Mouse (Mus musculus) intestine, embryonic 14.5 days (tissue): ENCODE results near the gene Igfbp5. TPM values are rescaled to one million over a fixed set of nuclear protein-coding genes. Genes with fewer than 3 reads are reported as not detected.

ENCODE experiments used
- ATAC-seq: fragments of 200-750 bp; cut with Nextera tagmentation; replicated peaks from 2 replicates; pipeline ENCODE4 v1.8.0; 2017; ENCODE audit warnings: low read depth, moderate number of reproducible peaks, moderate TSS enrichment, moderate library complexity; ENCODE audit not compliant: low FRiP score, low TSS enrichment
- DNase-seq: peaks from one replicate; pipeline ENCODE4 v3.0.0-alpha.2; 2018; ENCODE audit warnings: low spot score
- H3K27ac ChIP-seq: fragments of 300-500 bp; sonication (generic); 2 replicates; pipeline ENCODE4 v1.5.1; 2014; ENCODE audit warnings: low read depth, mild to moderate bottlenecking, control low read depth
- H3K27me3 ChIP-seq: fragments of 300-500 bp; sonication (generic); replicated peaks from 2 replicates; pipeline ENCODE4 v1.6.1; 2014; ENCODE audit warnings: low read length, control low read depth; ENCODE audit not compliant: control insufficient read depth, insufficient read depth
- H3K36me3 ChIP-seq: fragments of 300-500 bp; sonication (generic); 2 replicates; pipeline ENCODE4 v1.6.1; 2014; ENCODE audit warnings: low read length, control low read depth; ENCODE audit not compliant: control insufficient read depth, insufficient read depth
- H3K4me1 ChIP-seq: fragments of 300-500 bp; sonication (generic); replicated peaks from 2 replicates; pipeline ENCODE4 v1.6.1; 2014; ENCODE audit warnings: low read length, control low read depth, mixed read lengths; ENCODE audit not compliant: control insufficient read depth, insufficient read depth
- H3K4me2 ChIP-seq: fragments of 300-500 bp; sonication (generic); 2 replicates; pipeline ENCODE4 v1.6.1; 2014; ENCODE audit warnings: low read length
- H3K4me3 ChIP-seq: fragments of 300-500 bp; sonication (generic); 2 replicates; pipeline ENCODE4 v1.5.1; 2014; ENCODE audit warnings: low read depth, low read length, control low read depth, mixed read lengths
- H3K9ac ChIP-seq: fragments of 300-500 bp; sonication (generic); 2 replicates; pipeline ENCODE4 v1.6.1; 2014; ENCODE audit warnings: mild to moderate bottlenecking, low read length
- H3K9me3 ChIP-seq: fragments of 300-500 bp; sonication (generic); 2 replicates; pipeline ENCODE4 v1.6.1; 2016; ENCODE audit warnings: low read length, control low read depth; ENCODE audit not compliant: control insufficient read depth
- WGBS: fragments of 180-500 bp; shearing (Covaris S2); extraction: QIAGEN DNeasy Blood & Tissue Kit; methylation state at CpG from one replicate; pipeline ENCODE4 v1.1.7; 2014; 5-methylcytosine and 5-hydroxymethylcytosine counted together
- polyA plus RNA-seq: library from polyadenylated mRNA; unstranded; fragments of >200 nt; fragmentation: Nextera tagmentation; extraction: Ambion mirVana; gene quantifications from 2 replicates; pipeline ENCODE4 v1.2.1, GENCODE M21; 2014

The Igfbp5 gene
- polyA plus RNA-seq, 1 experiment from 2014 or later: 46.2 TPM

GRCm38 (mm10) chr1:72878473-72879318, 4.0 kb upstream of the Igfbp5 start:
- Histone ChIP-seq H3K27ac (peak overlapping the region; percentile 6; the same call in 1 of the 2 replicates), H3K9ac (no peak overlapping the region), H3K4me1 (peaks cover 25% of the 10 kb centered on the region), H3K4me3 (no peak overlapping the region), H3K4me2 (peak overlapping the region; percentile 36), H3K27me3 (0 out of 2 replicates have a peak, but pooled peaks cover 3% of the 10 kb centered on the region), H3K9me3 (no peaks in the 10 kb centered on the region), H3K36me3 (no peaks in the 10 kb centered on the region)
- ATAC-seq: 0 out of 2 replicates have a peak, but pooled peaks have one; percentile 14
- no peak for DNase-seq
- 35% methylated on average over 25 of the region's 25 CpGs for WGBS

GRCm38 (mm10) chr1:72877892-72878291, 3.2 kb upstream of the Igfbp5 start:
- Histone ChIP-seq H3K27ac (peak overlapping the region; percentile 6; the same call in 1 of the 2 replicates), H3K4me3 (no peak overlapping the region), H3K4me2 (peak overlapping the region; percentile 36), H3K36me3 (no peaks in the 10 kb centered on the region), H3K4me1 (peaks cover 25% of the 10 kb centered on the region), H3K27me3 (0 out of 2 replicates have a peak, but pooled peaks cover 3% of the 10 kb centered on the region), H3K9ac (no peak overlapping the region), H3K9me3 (no peaks in the 10 kb centered on the region)
- WGBS: 6% methylated on average over 3 of the region's 3 CpGs
- no peak for ATAC-seq
- peak; percentile 70 for DNase-seq

- ATAC-seq: no peak
- no peak overlapping the region for H3K9ac ChIP-seq
- no peak for DNase-seq
- WGBS: 28% methylated on average over 3 of the region's 3 CpGs
- peaks cover 25% of the 10 kb centered on the region for H3K4me1 ChIP-seq
- H3K9me3 ChIP-seq: no peaks in the 10 kb centered on the region
- H3K27me3 ChIP-seq: 0 out of 2 replicates have a peak, but pooled peaks cover 3% of the 10 kb centered on the region
- no peak overlapping the region for H3K27ac ChIP-seq
- H3K4me2 ChIP-seq: no peak overlapping the region
- H3K36me3 ChIP-seq: no peaks in the 10 kb centered on the region
- no peak overlapping the region for H3K4me3 ChIP-seq
Measured at GRCm38 (mm10) chr1:72876111-72876510, 1.4 kb upstream of the Igfbp5 start.

GRCm38 (mm10) chr1:72875708-72876107, 1.0 kb upstream of the Igfbp5 start:
- Histone ChIP-seq H3K27ac (no peak overlapping the region), H3K9ac (no peak overlapping the region), H3K27me3 (0 out of 2 replicates have a peak, but pooled peaks cover 3% of the 10 kb centered on the region), H3K9me3 (no peaks in the 10 kb centered on the region), H3K4me3 (no peak overlapping the region), H3K4me2 (no peak overlapping the region; the same call in 1 of the 2 replicates), H3K4me1 (peaks cover 25% of the 10 kb centered on the region), H3K36me3 (no peaks in the 10 kb centered on the region)
- ATAC-seq: no peak
- 3% methylated on average over 3 of the region's 3 CpGs for WGBS
- DNase-seq: no peak

GRCm38 (mm10) chr1:72873511-72874286, 985 bp downstream of the Igfbp5 start:
- ATAC-seq: peak; percentile 9
- WGBS: 0% methylated on average over 43 of the region's 43 CpGs

GRCm38 (mm10) chr1:72873078-72873477, 1.6 kb downstream of the Igfbp5 start:
- peak overlapping the region; percentile 88 for H3K27ac ChIP-seq
- under 1% methylated on average over 16 of the region's 16 CpGs for WGBS
- no peaks in the 10 kb centered on the region for H3K36me3 ChIP-seq
- DNase-seq (no peak), ATAC-seq (no peak)
- H3K4me1 ChIP-seq: peaks cover 31% of the 10 kb centered on the region
- peak overlapping the region; percentile 85 for H3K4me2 ChIP-seq
- no peaks in the 10 kb centered on the region for H3K9me3 ChIP-seq
- peak overlapping the region; percentile 80 for H3K9ac ChIP-seq
- H3K27me3 ChIP-seq: 0 out of 2 replicates have a peak, but pooled peaks cover 3% of the 10 kb centered on the region
- H3K4me3 ChIP-seq: peak overlapping the region; percentile 47

More at GRCm38 (mm10) chr1:72873511-72874286, 985 bp downstream of the Igfbp5 start:
- H3K4me3 ChIP-seq: peak overlapping the region; percentile 47
- peak overlapping the region; percentile 85 for H3K4me2 ChIP-seq
- DNase-seq: peak; percentile 87
- peak overlapping the region; percentile 80 for H3K9ac ChIP-seq
- H3K27ac ChIP-seq: peak overlapping the region; percentile 88
- H3K9me3 ChIP-seq: no peaks in the 10 kb centered on the region
- no peaks in the 10 kb centered on the region for H3K36me3 ChIP-seq
- peaks cover 35% of the 10 kb centered on the region for H3K4me1 ChIP-seq
- 0 out of 2 replicates have a peak, but pooled peaks cover 3% of the 10 kb centered on the region for H3K27me3 ChIP-seq

- peak overlapping the region; percentile 80; the same call in 1 of the 2 replicates for H3K9ac ChIP-seq
- peak; percentile 91 for DNase-seq
- H3K4me3 ChIP-seq: peak overlapping the region; percentile 47
- no peaks in the 10 kb centered on the region for H3K36me3 ChIP-seq
- H3K27ac ChIP-seq: peak overlapping the region; percentile 88; the same call in 1 of the 2 replicates
- 0% methylated on average over 8 of the region's 8 CpGs for WGBS
- peak; percentile 57 for ATAC-seq
- 0 out of 2 replicates have a peak, but pooled peaks cover 3% of the 10 kb centered on the region for H3K27me3 ChIP-seq
- peak overlapping the region; percentile 85 for H3K4me2 ChIP-seq
- peaks cover 29% of the 10 kb centered on the region for H3K4me1 ChIP-seq
- no peaks in the 10 kb centered on the region for H3K9me3 ChIP-seq
Measured at GRCm38 (mm10) chr1:72872521-72872920, 2.2 kb downstream of the Igfbp5 start.

- Histone ChIP-seq H3K27me3 (0 out of 2 replicates have a peak, but pooled peaks cover 3% of the 10 kb centered on the region), H3K4me3 (peak overlapping the region; percentile 47), H3K4me1 (peaks cover 31% of the 10 kb centered on the region), H3K4me2 (peak overlapping the region; percentile 85), H3K9me3 (no peaks in the 10 kb centered on the region), H3K9ac (peak overlapping the region; percentile 46), H3K36me3 (no peaks in the 10 kb centered on the region), H3K27ac (peak overlapping the region; percentile 39)
- ATAC-seq: no peak; the same call in 1 of the 2 replicates
- under 1% methylated on average over 34 of the region's 34 CpGs for WGBS
- peak; percentile 77 for DNase-seq
Measured at GRCm38 (mm10) chr1:72871697-72872411, 2.8 kb downstream of the Igfbp5 start.
